Mouse (Mus musculus): ENCODE measurements around the gene Nudt3.

DNA sequence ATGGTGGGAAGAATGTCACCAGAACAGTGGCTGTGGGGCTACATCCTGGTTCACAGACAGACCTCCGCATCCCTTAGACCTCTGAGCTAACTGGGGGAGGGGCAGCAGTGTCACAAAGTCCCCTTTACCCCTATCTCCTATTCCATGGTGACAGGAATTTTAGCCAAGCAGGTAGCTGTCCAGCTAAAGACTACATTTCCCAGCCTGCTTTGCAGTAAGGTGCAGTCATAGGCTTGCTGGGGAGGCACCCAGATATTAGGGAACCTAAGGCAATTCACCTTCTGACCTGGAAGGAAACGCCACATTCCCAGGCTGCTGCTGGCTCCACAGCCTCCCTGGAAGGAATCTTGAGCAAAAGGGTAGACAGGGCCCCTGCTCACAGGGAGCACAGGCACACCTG, 82.0 kb downstream of the Nudt3 start:
- no peak for TF ChIP-seq CEBPB (IDR thresholded peaks at IDR 0.05; ENCODE audit: insufficient read depth, poor library complexity, severe bottlenecking)
- TF ChIP-seq POLR2A (IDR thresholded peaks at IDR 0.05; ENCODE audit: insufficient read length, low read depth): no peak
